Mouse (Mus musculus) liver, embryonic 12.5 days (tissue): ENCODE measurements around the gene Fbln5. TPM values are rescaled to one million over a fixed set of nuclear protein-coding genes. Genes with fewer than 3 reads are reported as not detected.

Source experiments
- ATAC-seq: fragments of 200-750 bp; cut with Nextera tagmentation; 2 replicates; pipeline ENCODE4 v1.8.0; 2017; ENCODE audit warnings: moderate number of reproducible peaks, mild to moderate bottlenecking, moderate library complexity
- H3K27ac ChIP-seq: fragments of 300-500 bp; sonication (generic); 2 replicates; pipeline ENCODE4 v1.5.1; 2016; ENCODE audit warnings: mild to moderate bottlenecking
- H3K27me3 ChIP-seq: fragments of 300-500 bp; sonication (generic); replicated peaks from 2 replicates; pipeline ENCODE4 v1.6.1; 2016; ENCODE audit warnings: mild to moderate bottlenecking, moderate library complexity
- H3K36me3 ChIP-seq: fragments of 300-500 bp; sonication (generic); 2 replicates; pipeline ENCODE4 v1.6.1; 2016; ENCODE audit warnings: mild to moderate bottlenecking, moderate library complexity
- H3K4me1 ChIP-seq: fragments of 300-500 bp; sonication (generic); 2 replicates; pipeline ENCODE4 v1.6.1; 2016
- H3K4me2 ChIP-seq: fragments of 300-500 bp; sonication (generic); 2 replicates; pipeline ENCODE4 v1.6.1; 2016; ENCODE audit warnings: mild to moderate bottlenecking, moderate library complexity
- H3K4me3 ChIP-seq: fragments of 300-500 bp; sonication (generic); 2 replicates; pipeline ENCODE4 v1.5.1; 2016; ENCODE audit warnings: mild to moderate bottlenecking, moderate library complexity
- H3K9ac ChIP-seq: fragments of 300-500 bp; sonication (generic); 2 replicates; pipeline ENCODE4 v1.6.1; 2016; ENCODE audit warnings: mild to moderate bottlenecking, moderate library complexity
- H3K9me3 ChIP-seq: fragments of 300-500 bp; sonication (generic); replicated peaks from 2 replicates; pipeline ENCODE4 v1.6.1; 2016; ENCODE audit warnings: mild to moderate bottlenecking, moderate library complexity
- WGBS: fragments of 180-500 bp; shearing (Covaris S2); methylation state at CpG from one replicate; pipeline ENCODE4 v1.1.7; 2016; ENCODE audit not compliant: insufficient replicate concordance; 5-methylcytosine and 5-hydroxymethylcytosine counted together
- polyA plus RNA-seq: library from polyadenylated mRNA; unstranded; fragments of >200 nt; fragmentation: Nextera tagmentation; extraction: Ambion mirVana; gene quantifications from 2 replicates; pipeline ENCODE4 v1.2.1, GENCODE M21; 2016

The Fbln5 gene
- polyA plus RNA-seq, result 4.1 and 4.3 TPM in 2 replicates

- Histone ChIP-seq H3K4me1 (peaks cover 13% of the 10 kb centered on the region; the same call in 1 of the 2 replicates), H3K4me2 (peak within 1 kb of the TSS; percentile 74), H3K27ac (no peak within 1 kb of the TSS), H3K9ac (peak within 1 kb of the TSS; percentile 48), H3K27me3 (peaks cover 63% of the 10 kb centered on the region), H3K9me3 (no peaks in the 10 kb centered on the region), H3K4me3 (peak within 1 kb of the TSS; percentile 47), H3K36me3 (no peaks in the 10 kb centered on the region)
- ATAC-seq, result peak; percentile 25; the same call in 1 of the 2 replicates
- WGBS, result 2% methylated on average over 46 of the region's 46 CpGs
Measured at GRCm38 (mm10) chr12:101818608-101819370, at the start of gene Fbln5. Gene Fbln5, minus strand, starts transcription at chr12:101819055.

GRCm38 (mm10) chr12:101862286-101862964 lies 43.6 kb upstream of the Fbln5 start:
- 75% methylated on average over 10 of the region's 10 CpGs for WGBS
- Histone ChIP-seq H3K4me3 (no peak overlapping the region), H3K4me1 (no peaks in the 10 kb centered on the region), H3K27me3 (no peaks in the 10 kb centered on the region), H3K27ac (no peak overlapping the region), H3K9ac (no peak overlapping the region), H3K36me3 (peaks cover 51% of the 10 kb centered on the region), H3K9me3 (no peaks in the 10 kb centered on the region), H3K4me2 (no peak overlapping the region)
- ATAC-seq, result no peak

GRCm38 (mm10) chr12:101860256-101860655 lies 41.4 kb upstream of the Fbln5 start:
- ATAC-seq, result no peak
- Histone ChIP-seq H3K27me3 (no peaks in the 10 kb centered on the region), H3K36me3 (peaks cover 32% of the 10 kb centered on the region), H3K4me1 (no peaks in the 10 kb centered on the region), H3K27ac (no peak overlapping the region), H3K9me3 (no peaks in the 10 kb centered on the region), H3K4me3 (no peak overlapping the region), H3K4me2 (no peak overlapping the region), H3K9ac (no peak overlapping the region)
- WGBS, result 86% methylated on average over 1 of the region's 1 CpGs

- Histone ChIP-seq H3K36me3 (peaks cover 32% of the 10 kb centered on the region), H3K4me1 (no peaks in the 10 kb centered on the region), H3K4me2 (no peak overlapping the region), H3K4me3 (no peak overlapping the region), H3K9me3 (no peaks in the 10 kb centered on the region), H3K27ac (no peak overlapping the region), H3K27me3 (no peaks in the 10 kb centered on the region), H3K9ac (no peak overlapping the region)
- WGBS, result 86% methylated on average over 5 of the region's 5 CpGs
- ATAC-seq, result no peak
Measured at GRCm38 (mm10) chr12:101858011-101858410, 39.2 kb upstream of the Fbln5 start.

GRCm38 (mm10) chr12:101854336-101854735 lies 35.5 kb upstream of the Fbln5 start:
- Histone ChIP-seq H3K4me2 (no peak overlapping the region), H3K4me1 (no peaks in the 10 kb centered on the region), H3K9me3 (no peaks in the 10 kb centered on the region), H3K4me3 (no peak overlapping the region), H3K36me3 (peaks cover 12% of the 10 kb centered on the region), H3K27me3 (no peaks in the 10 kb centered on the region), H3K27ac (no peak overlapping the region), H3K9ac (no peak overlapping the region)
- 88% methylated on average over 8 of the region's 11 CpGs for WGBS
- ATAC-seq, result no peak

- 80% methylated on average over 7 of the region's 7 CpGs for WGBS
- no peaks in the 10 kb centered on the region for H3K27me3 ChIP-seq
- no peaks in the 10 kb centered on the region for H3K9me3 ChIP-seq
- no peak for ATAC-seq
- H3K4me2 ChIP-seq, result no peak overlapping the region
- no peak overlapping the region for H3K4me3 ChIP-seq
- H3K4me1 ChIP-seq, result no peaks in the 10 kb centered on the region
- H3K27ac ChIP-seq, result no peak overlapping the region
- H3K9ac ChIP-seq, result no peak overlapping the region
- H3K36me3 ChIP-seq, result peaks cover 10% of the 10 kb centered on the region
Measured at GRCm38 (mm10) chr12:101851846-101852564, 33.1 kb upstream of the Fbln5 start.

GRCm38 (mm10) chr12:101851314-101851713 lies 32.5 kb upstream of the Fbln5 start:
- Histone ChIP-seq H3K4me3 (no peak overlapping the region), H3K9me3 (no peaks in the 10 kb centered on the region), H3K27me3 (no peaks in the 10 kb centered on the region), H3K9ac (no peak overlapping the region), H3K36me3 (peaks cover 16% of the 10 kb centered on the region), H3K4me2 (no peak overlapping the region), H3K4me1 (no peaks in the 10 kb centered on the region), H3K27ac (no peak overlapping the region)
- no peak for ATAC-seq
- WGBS, result 56% methylated on average over 9 of the region's 9 CpGs

- H3K27me3 ChIP-seq, result no peaks in the 10 kb centered on the region
- H3K36me3 ChIP-seq, result peaks cover 47% of the 10 kb centered on the region
- no peak overlapping the region for H3K4me3 ChIP-seq
- no peaks in the 10 kb centered on the region for H3K9me3 ChIP-seq
- H3K27ac ChIP-seq, result no peak overlapping the region
- no peak overlapping the region for H3K9ac ChIP-seq
- no peak overlapping the region for H3K4me2 ChIP-seq
- WGBS, result 77% methylated on average over 10 of the region's 10 CpGs
- ATAC-seq, result no peak
- H3K4me1 ChIP-seq, result no peaks in the 10 kb centered on the region
Measured at GRCm38 (mm10) chr12:101836546-101837274, 17.9 kb upstream of the Fbln5 start.

GRCm38 (mm10) chr12:101834715-101835114 lies 15.9 kb upstream of the Fbln5 start:
- ATAC-seq, result no peak
- no peaks in the 10 kb centered on the region for H3K27me3 ChIP-seq
- H3K36me3 ChIP-seq, result peaks cover 47% of the 10 kb centered on the region
- H3K9ac ChIP-seq, result no peak overlapping the region
- H3K4me3 ChIP-seq, result no peak overlapping the region
- 81% methylated on average over 4 of the region's 4 CpGs for WGBS
- no peak overlapping the region for H3K4me2 ChIP-seq
- no peak overlapping the region for H3K27ac ChIP-seq
- H3K9me3 ChIP-seq, result no peaks in the 10 kb centered on the region
- no peaks in the 10 kb centered on the region for H3K4me1 ChIP-seq

- WGBS, result 85% methylated on average over 8 of the region's 8 CpGs
- Histone ChIP-seq H3K4me2 (no peak overlapping the region), H3K27me3 (no peaks in the 10 kb centered on the region), H3K9me3 (no peaks in the 10 kb centered on the region), H3K4me1 (no peaks in the 10 kb centered on the region), H3K9ac (no peak overlapping the region), H3K36me3 (peaks cover 42% of the 10 kb centered on the region), H3K4me3 (no peak overlapping the region), H3K27ac (no peak overlapping the region)
- no peak for ATAC-seq
Measured at GRCm38 (mm10) chr12:101833776-101834175, 14.9 kb upstream of the Fbln5 start.

GRCm38 (mm10) chr12:101833115-101833506 lies 14.3 kb upstream of the Fbln5 start:
- Histone ChIP-seq H3K9ac (no peak overlapping the region), H3K27me3 (no peaks in the 10 kb centered on the region)
- ATAC-seq, result no peak

More at GRCm38 (mm10) chr12:101833115-101833506, 14.3 kb upstream of the Fbln5 start:
- H3K4me3 ChIP-seq, result no peak overlapping the region
- H3K9me3 ChIP-seq, result no peaks in the 10 kb centered on the region
- H3K27ac ChIP-seq, result no peak overlapping the region
- no peaks in the 10 kb centered on the region for H3K4me1 ChIP-seq
- no peak overlapping the region for H3K4me2 ChIP-seq
- WGBS, result 85% methylated on average over 6 of the region's 6 CpGs
- H3K36me3 ChIP-seq, result peaks cover 37% of the 10 kb centered on the region
